Mouse (Mus musculus) heart, embryonic 16.5 days (tissue): ENCODE data around the gene Mrpl24. TPM values are rescaled to one million over a fixed set of nuclear protein-coding genes. Genes with fewer than 3 reads are reported as not detected.

Experiments
- ATAC-seq: fragments of 200-750 bp; cut with Nextera tagmentation; replicated peaks from 2 replicates; pipeline ENCODE4 v1.8.0; 2017; ENCODE audit warnings: moderate number of reproducible peaks; ENCODE audit not compliant: insufficient read depth, low FRiP score; ENCODE audit errors: extremely low read depth
- H3K27ac ChIP-seq: fragments of 300-500 bp; sonication (generic); 2 replicates; pipeline ENCODE4 v1.5.1; 2014; ENCODE audit warnings: mild to moderate bottlenecking, low read length, control low read depth, moderate library complexity
- H3K27me3 ChIP-seq: fragments of 300-500 bp; sonication (generic); 2 replicates; pipeline ENCODE4 v1.6.1; 2014; ENCODE audit warnings: low read length, mixed read lengths; ENCODE audit not compliant: control insufficient read depth, insufficient read depth
- H3K36me3 ChIP-seq: fragments of 300-500 bp; sonication (generic); 2 replicates; pipeline ENCODE4 v1.6.1; 2014; ENCODE audit not compliant: control insufficient read depth, insufficient read depth
- H3K4me1 ChIP-seq: fragments of 300-500 bp; sonication (generic); 2 replicates; pipeline ENCODE4 v1.6.1; 2014; ENCODE audit warnings: low read length, mixed read lengths; ENCODE audit not compliant: control insufficient read depth, insufficient read depth
- H3K4me2 ChIP-seq: fragments of 300-500 bp; sonication (generic); 2 replicates; pipeline ENCODE4 v1.6.1; 2014; ENCODE audit warnings: low read depth, mild to moderate bottlenecking, control low read depth, low read length
- H3K4me3 ChIP-seq: fragments of 300-500 bp; sonication (generic); 2 replicates; pipeline ENCODE4 v1.5.1; 2014; ENCODE audit warnings: mild to moderate bottlenecking, control low read depth, low read length
- H3K9ac ChIP-seq: fragments of 300-500 bp; sonication (generic); 2 replicates; pipeline ENCODE4 v1.6.1; 2014; ENCODE audit warnings: low read length, control low read depth
- H3K9me3 ChIP-seq: fragments of 300-500 bp; sonication (generic); replicated peaks from 2 replicates; pipeline ENCODE4 v1.6.1; 2016; ENCODE audit warnings: low read length; ENCODE audit not compliant: control insufficient read depth
- WGBS: fragments of 180-500 bp; shearing (Covaris S2); extraction: QIAGEN DNeasy Blood & Tissue Kit; methylation state at CpG from one replicate; pipeline ENCODE4 v1.1.7; 2014; 5-methylcytosine and 5-hydroxymethylcytosine counted together
- polyA plus RNA-seq: library from polyadenylated mRNA; unstranded; fragments of >200 nt; fragmentation: Nextera tagmentation; extraction: Ambion mirVana; gene quantifications from 2 replicates; pipeline ENCODE4 v1.2.1, GENCODE M21; 2015

The Mrpl24 gene
- polyA plus RNA-seq, 1 experiment from 2014 or later = 68.4 TPM

DNA sequence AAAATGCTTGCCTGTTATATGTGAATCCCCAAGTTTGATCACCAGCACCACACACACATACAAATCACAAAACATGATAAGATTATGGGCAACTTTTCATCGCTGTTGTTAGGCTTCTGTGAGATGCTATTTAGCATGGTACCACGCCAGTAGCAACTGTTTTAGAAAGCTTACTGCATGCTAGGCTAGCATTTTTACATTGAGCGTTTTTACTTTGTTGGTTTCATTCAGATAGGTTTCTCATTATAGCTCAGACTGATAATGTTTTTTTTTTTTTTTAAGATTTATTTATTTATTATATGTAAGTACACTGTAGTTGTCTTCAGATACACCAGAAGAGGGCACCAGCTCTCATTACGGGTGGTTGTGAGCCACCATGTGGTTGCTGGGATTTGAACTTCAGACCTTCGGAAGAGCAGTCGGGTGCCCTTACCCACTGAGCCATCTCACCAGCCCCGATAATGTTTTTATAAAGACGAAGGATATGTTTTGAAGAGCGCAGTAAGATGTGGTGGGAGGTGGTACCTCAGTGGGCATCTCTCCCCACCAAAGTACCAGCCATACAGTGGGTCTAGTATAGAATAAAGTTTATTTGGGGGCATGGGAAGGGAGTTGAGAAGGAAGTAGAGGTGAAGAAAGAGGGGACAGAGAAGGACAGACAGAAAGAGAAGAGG is 1.1 kb downstream of the Mrpl24 start:
- 61% methylated on average over 9 of the region's 9 CpGs for WGBS
- Histone ChIP-seq H3K4me1 (peaks cover 4% of the 10 kb centered on the region), H3K9me3 (no peaks in the 10 kb centered on the region), H3K27ac (no peak overlapping the region), H3K4me2 (peak overlapping the region; percentile 84), H3K27me3 (no peaks in the 10 kb centered on the region), H3K4me3 (peak overlapping the region; percentile 73), H3K9ac (peak overlapping the region; percentile 76), H3K36me3 (peaks cover 42% of the 10 kb centered on the region)
- no peak for ATAC-seq

DNA sequence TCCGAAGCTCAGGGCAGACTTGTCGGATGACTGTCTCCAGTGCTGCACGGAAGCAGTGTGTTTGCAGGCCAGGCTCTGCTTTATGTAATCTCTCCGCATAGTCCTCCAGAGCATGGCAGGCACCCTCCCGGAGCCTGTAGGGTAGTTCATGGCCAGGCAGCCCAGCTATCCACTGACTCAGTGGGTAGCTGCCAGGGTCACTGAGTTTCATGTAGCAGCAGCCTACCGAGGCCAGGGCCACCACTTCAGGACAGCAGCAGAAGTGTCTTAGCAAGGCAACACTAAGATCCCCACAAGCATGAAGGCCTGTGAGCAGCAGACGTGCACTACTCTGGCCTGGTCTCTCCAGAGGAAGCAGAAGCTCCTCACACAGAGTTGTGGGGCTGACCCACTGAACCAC is 5.7 kb downstream of the Mrpl24 start:
- Histone ChIP-seq H3K9me3 (no peaks in the 10 kb centered on the region), H3K9ac (no peak overlapping the region), H3K4me3 (no peak overlapping the region), H3K27ac (no peak overlapping the region), H3K4me1 (peaks cover 10% of the 10 kb centered on the region), H3K36me3 (peaks cover 35% of the 10 kb centered on the region), H3K4me2 (no peak overlapping the region), H3K27me3 (no peaks in the 10 kb centered on the region)
- ATAC-seq = no peak
- WGBS = 81% methylated on average over 7 of the region's 7 CpGs

DNA sequence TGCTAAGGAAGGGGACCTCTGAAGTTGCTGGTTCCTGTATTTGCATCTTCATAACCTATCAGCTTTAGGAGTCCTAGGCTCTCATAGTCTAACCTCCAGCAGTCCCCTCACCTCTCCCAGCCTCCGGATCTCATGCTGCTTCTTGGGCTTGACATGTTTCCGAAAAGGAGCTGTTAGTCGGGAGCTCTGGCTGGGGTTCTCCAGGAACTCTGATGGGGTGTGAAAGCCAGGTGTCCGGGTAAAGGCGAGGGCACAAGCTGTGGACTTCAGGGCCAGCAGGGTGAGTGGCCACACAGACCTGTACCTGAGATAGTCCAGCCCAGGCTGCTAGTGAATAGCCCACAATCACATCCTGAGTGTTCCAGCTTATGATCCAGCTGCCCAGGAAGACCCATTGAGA is 8.1 kb downstream of the Mrpl24 start:
- no peaks in the 10 kb centered on the region for H3K27me3 ChIP-seq
- H3K36me3 ChIP-seq = peaks cover 38% of the 10 kb centered on the region
- no peak overlapping the region for H3K4me2 ChIP-seq
- 88% methylated on average over 5 of the region's 5 CpGs for WGBS
- peaks cover 15% of the 10 kb centered on the region for H3K4me1 ChIP-seq
- no peak overlapping the region for H3K9ac ChIP-seq
- no peak for ATAC-seq
- H3K4me3 ChIP-seq = no peak overlapping the region
- no peak overlapping the region for H3K27ac ChIP-seq
- no peaks in the 10 kb centered on the region for H3K9me3 ChIP-seq

DNA sequence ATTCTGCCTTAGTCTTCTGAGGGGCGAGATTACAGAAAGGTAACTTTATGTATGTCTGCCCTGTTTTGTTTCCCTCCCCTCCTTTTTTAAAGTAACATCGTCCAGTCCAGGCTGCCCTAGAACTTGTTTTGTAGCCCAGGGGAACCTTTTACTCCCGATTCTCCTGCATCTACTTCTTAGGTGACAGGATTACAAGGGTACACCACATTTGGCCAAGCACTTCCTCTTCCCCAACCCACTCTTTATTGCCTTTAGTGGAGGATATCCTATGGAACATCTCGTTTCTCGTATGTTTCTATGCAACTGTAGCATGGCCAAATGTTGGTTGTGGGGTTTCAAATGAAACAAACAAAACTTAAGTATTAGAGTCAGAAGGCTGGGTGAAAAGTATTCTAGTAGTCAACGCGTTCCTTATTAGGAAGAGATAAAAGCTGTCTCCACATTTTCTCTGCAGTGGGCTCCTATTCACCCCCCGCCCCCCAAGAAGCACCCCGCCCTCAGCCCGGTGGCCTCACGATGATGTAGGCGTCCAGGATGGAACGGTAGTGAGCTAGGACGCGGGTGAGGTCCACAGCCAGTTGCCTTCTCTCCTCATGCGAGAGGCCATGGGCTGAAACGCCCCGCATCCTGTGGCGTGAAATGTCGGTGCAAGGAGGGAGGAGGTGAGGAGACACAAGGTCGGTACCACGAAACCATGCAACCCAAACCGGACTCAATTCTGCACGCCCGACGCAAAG is 10.2 kb downstream of the Mrpl24 start:
- H3K36me3 ChIP-seq = peaks cover 26% of the 10 kb centered on the region
- peak; percentile 23 for ATAC-seq

DNA sequence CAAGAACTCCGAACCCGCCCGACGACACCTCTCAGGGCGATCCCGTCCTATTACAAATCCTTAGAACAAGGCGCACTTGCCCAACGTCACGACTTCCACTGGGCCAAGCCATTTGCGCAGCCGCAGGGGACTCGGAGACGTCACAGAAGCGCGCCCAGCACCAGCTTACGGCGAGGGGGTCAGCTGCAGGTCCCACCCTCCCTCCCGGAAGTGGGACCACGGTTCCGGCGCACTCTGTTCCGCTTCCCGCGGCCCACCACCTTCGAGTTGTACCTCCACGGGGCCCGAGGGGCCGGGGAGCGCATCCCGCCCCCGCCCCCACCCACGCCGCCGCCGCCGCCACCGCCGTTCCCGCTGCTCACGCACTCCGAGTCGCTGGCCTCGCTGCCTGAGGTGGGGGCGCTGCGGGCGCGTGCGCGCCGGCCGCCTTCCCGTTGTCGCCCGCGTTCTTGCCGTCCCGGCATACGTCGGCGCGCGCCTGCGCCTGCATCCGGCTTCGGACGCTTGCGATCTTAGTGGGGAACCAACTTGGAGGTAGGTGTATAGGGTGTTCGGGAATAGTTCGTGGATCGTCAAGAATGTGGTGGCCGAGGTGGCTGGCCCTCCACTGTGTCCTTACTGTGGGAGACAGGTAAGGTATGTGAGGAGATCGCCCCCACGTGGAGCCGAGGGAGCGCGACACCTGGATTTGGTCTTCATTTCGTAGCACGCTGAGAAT is 10.9 kb downstream of the Mrpl24 start, which contains the start of the genes Isg20l2 and Rrnad1:
TSS of gene Isg20l2 (plus strand) at position 237 of the 718 bp plus-strand sequence.
TSS of gene Rrnad1 (minus strand) at position 640 of the 718 bp plus-strand sequence.
- under 1% methylated on average over 77 of the region's 78 CpGs for WGBS
- ATAC-seq = peak; percentile 98
- Histone ChIP-seq H3K9ac (peak within 1 kb of the TSS; percentile 96), H3K4me2 (peak within 1 kb of the TSS; percentile 89), H3K36me3 (peaks cover 22% of the 10 kb centered on the region), H3K4me3 (peak within 1 kb of the TSS; percentile 94), H3K27me3 (no peaks in the 10 kb centered on the region), H3K9me3 (no peaks in the 10 kb centered on the region), H3K4me1 (peaks cover 15% of the 10 kb centered on the region), H3K27ac (peak within 1 kb of the TSS; percentile 90)

More for the DNA sequence above, 10.2 kb downstream of the Mrpl24 start:
- Histone ChIP-seq H3K27ac (peak overlapping the region; percentile 90), H3K4me2 (peak overlapping the region; percentile 89), H3K27me3 (no peaks in the 10 kb centered on the region), H3K9ac (peak overlapping the region; percentile 96), H3K4me1 (peaks cover 15% of the 10 kb centered on the region), H3K9me3 (no peaks in the 10 kb centered on the region), H3K4me3 (peak overlapping the region; percentile 94)
- WGBS = 4% methylated on average over 26 of the region's 26 CpGs

DNA sequence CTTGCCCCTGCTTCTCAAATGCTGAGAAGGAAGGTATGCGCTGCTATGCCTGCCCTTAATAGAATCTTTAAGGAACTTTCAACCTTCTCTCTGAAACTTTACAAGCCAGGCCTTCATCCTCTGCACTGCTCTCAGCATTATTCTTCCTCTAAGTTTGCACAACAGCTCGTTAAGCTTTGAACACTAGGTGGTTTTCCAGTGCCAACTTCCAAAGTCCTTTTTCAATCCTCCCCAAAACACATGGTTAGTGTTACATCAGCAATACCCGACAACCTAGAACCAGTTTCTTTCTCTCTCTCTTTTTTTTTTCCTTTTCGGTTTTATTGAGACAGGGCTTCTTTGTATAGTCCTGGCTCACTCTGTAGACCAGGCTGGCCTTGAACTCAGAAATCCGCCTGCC is 14.7 kb downstream of the Mrpl24 start:
- Histone ChIP-seq H3K4me2 (no peak overlapping the region), H3K9me3 (no peaks in the 10 kb centered on the region), H3K9ac (no peak overlapping the region), H3K4me1 (peaks cover 13% of the 10 kb centered on the region), H3K4me3 (no peak overlapping the region), H3K36me3 (peaks cover 33% of the 10 kb centered on the region), H3K27ac (no peak overlapping the region), H3K27me3 (no peaks in the 10 kb centered on the region)
- WGBS = 88% methylated on average over 5 of the region's 5 CpGs
- ATAC-seq = no peak

DNA sequence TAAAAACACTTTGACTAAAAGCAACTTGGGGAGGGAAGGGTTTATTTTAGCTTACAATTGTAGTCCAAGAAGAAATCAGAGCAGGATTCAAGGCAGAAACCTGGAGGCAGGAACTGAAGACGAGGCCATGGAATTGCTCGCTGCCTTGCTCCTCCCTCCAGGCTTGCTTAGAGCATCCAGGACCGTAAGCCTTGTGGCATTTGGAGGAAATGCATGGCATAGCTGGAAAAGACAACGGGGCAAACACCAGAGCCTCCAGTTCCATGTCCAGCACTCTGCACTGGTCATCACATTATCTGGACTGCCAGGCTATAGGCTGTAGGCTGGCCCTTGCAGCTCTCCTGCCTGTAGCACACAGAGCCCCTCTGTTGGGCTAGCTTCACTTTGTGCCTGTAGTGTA is 15.2 kb downstream of the Mrpl24 start:
- Histone ChIP-seq H3K9me3 (no peaks in the 10 kb centered on the region), H3K9ac (no peak overlapping the region; the same call in 1 of the 2 replicates), H3K27ac (no peak overlapping the region), H3K4me3 (no peak overlapping the region), H3K27me3 (no peaks in the 10 kb centered on the region), H3K4me1 (peaks cover 8% of the 10 kb centered on the region), H3K36me3 (peaks cover 36% of the 10 kb centered on the region), H3K4me2 (no peak overlapping the region)
- WGBS = 55% methylated on average over 4 of the region's 4 CpGs
- no peak for ATAC-seq

DNA sequence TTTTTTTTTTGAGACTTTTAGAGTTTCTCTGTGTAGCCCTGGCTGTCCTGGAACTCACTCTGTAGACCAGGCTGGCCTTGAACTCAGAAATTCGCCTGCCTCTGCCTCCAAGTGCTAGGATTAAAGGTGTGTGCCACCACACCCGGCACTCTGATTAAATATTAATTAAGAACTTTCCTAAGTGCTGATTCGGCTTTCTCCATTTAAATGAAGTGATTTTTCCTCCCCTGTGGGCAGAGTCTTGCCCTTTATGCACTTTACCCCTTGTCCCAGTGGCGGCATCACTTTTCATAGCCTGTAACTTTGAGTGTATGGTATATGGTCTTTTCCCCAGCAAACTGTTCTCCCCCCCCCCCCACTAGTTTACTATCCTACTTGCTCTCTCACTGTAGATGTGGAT is 15.9 kb downstream of the Mrpl24 start:
- Histone ChIP-seq H3K4me3 (no peak overlapping the region), H3K4me2 (no peak overlapping the region), H3K4me1 (peaks cover 8% of the 10 kb centered on the region), H3K36me3 (peaks cover 42% of the 10 kb centered on the region), H3K27ac (no peak overlapping the region), H3K27me3 (no peaks in the 10 kb centered on the region), H3K9ac (no peak overlapping the region), H3K9me3 (no peaks in the 10 kb centered on the region)
- no peak for ATAC-seq
- WGBS = 77% methylated on average over 4 of the region's 4 CpGs
